Mouse (Mus musculus): ENCODE results near the gene Inpp5b.

GRCm38 (mm10) chr4:124701916-124702315, 39.7 kb upstream of the Inpp5b start:
- TF ChIP-seq CTCF (IDR thresholded peaks at IDR 0.05; ENCODE audit: control insufficient read depth, insufficient read depth, low read length): no peak
- TF ChIP-seq POLR2A (IDR thresholded peaks at IDR 0.05; ENCODE audit: borderline replicate concordance, control insufficient read depth, low read depth, low read length): no peak

All from bone marrow, adult 2 months (tissue).